Mouse (Mus musculus) spleen, adult 18-20 months (tissue): ENCODE measurements at regions not wholly inside any gene's neighbourhood (a gene's known extent, or its start where the extent isn't known, plus 50 kb on each side); places are given as distances from the start of the nearest gene placed in this dataset.

Experiments
- DNase-seq, 2 experiments: peaks; one replicate each; pipeline ENCODE4 v3.0.0; 2022; ENCODE audit warnings: mixed read lengths in 2 of 2

DNA sequence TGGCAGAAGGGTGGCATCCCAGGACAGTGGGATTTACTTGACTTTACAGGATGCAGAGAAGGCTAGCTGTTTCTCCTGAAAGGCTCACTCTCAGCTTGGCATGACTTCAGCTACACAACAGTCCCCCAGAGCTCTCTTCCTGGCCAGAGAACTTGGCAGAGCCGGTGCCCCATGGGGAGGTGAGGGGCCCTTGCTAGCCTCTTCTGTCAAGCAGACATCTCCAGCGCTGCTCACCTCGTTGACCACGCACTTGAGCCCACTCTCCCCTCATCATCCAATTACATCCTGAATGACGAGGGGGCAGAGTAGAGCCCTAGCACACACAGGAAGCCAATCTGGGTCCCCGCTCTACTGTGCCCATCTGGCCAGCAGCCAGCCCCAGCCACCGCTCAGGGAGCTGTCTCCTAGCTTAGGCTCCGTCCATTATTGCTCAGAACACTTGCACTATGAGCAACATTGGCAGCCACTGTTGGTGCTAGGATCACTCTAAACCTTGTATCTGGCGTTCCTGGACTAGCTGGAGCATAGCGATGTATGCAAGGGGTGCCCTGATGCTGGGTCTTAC lies 201.7 kb upstream of the A230072I06Rik start:
- DNase-seq, result no peak

DNA sequence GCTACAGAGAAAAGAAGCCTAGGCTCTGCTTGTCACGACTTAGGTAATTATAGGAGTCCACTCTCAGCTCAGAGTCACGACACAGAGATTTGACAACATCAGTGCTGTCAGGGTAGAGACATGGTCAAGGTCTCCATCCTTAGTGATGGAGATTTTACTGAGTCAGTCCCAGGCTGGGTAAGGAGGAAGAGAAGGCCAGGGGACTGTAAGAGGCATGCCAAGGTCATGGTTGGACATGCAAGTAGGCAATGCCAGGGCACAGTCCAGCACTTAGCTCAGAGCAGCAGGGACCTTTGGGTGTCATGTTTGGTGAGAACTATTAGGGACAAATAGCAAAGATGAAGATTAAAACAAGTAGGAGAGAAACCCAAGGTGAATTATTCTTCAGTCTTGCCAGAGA lies 200.7 kb upstream of the A230072I06Rik start:
- no peak for DNase-seq

DNA sequence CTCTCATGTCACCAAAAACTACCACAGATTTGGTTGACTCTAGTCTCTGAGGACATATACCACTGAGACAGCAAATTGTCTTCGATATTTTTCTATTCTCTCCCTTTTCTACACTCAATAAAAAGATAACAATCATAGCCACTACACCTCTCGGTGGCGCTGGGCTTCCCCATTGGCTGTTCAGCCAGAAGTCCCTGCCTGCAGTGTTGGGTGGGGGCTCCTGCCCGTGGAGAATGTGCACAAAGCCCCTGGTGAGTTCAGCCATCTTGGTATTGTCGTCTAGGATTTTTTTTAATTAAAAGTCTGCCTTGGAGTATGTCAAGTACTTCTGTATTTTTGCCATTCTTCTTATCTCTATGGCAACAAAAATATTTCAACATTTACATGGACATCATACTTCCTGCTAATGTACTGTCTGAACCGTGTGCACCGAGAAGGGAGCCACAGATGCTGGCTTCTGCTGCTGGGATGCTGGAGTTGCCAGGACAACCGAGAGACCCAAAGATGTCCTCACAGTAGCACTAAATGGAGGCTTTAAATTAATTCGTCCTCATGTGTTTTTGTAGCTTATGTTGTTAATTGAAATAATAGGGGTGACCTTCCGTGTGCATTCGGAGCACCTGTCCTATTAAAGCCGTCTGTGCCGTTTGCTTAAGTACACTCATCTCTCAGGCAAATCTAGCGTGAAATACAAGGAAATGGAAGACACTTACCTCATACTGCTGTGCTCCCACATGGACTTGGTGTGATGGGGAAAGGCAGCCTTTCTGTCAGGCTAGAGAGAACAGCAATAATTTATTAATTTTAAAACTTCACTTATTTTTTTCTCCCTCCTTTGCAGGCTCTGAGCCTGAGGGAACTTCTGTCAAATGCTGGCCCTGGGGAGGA lies 199.7 kb upstream of the A230072I06Rik start:
- no peak for DNase-seq

DNA sequence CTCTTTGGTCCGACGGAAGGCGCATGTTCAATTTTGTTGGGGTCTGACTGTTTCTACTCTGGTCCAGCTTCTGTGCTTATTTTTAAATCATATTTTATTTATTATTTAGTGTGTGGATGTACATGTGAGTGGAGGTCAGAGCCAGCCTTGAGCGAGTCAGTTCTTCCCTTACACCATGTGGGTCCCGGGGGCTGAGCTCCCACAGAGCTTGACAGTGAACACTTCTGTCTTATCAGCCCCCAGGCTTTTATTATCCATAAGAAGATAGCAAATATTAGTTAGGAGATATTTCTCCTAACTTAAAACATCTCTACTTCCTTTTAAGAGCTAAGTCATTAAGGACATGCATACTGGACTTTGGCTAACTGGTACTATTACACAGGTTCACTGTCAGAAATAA lies 197.1 kb upstream of the A230072I06Rik start:
- no peak for DNase-seq

DNA sequence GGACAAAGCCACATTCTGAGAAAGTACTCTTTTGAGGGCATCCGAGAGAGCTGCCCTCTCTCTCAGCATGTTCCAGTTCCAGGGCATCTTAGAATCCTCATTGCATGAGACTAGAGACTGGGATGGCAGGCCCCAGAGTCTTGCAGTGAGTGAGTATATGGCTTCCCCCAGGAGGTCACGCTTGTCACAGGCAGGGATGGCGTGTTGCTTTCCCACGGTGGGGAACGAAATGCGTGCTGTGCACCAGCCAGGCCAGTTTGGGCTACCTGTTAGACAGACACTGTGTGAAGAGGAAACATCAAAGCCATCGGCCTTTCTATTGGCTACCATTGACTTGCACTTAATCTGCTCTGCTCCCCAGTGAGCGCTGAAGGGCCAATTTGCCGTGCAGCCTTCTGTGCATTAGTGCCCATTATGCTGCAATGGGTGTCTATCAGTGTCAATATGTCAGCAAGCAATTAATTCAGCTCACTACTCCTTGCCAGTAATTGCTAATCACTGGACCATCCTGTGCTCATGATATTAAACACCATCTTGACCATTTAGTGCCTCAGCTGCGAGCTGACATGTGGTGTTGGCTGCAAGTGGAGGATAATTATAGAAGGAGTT lies 191.3 kb upstream of the A230072I06Rik start:
- no peak for DNase-seq

DNA sequence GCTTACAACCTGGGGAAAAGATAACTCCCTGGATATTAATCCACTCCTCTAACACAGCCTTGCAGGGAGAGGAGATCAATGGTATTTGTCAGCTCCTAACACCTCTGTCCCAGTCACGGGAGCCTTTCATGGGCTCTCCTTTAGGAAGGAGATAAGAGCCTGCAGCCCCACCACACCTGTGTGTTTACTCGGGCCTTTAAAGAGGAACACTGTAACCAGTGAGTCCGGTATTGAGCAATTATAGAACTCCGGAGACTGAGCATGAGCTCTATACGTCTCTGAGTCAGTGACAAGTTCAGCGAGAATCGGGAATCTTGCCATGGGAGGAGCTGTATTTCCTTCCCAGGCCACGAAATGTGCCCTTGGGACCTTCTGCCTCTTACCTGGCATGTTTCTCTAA lies 178.5 kb upstream of the A230072I06Rik start:
- DNase-seq, result no peak

DNA sequence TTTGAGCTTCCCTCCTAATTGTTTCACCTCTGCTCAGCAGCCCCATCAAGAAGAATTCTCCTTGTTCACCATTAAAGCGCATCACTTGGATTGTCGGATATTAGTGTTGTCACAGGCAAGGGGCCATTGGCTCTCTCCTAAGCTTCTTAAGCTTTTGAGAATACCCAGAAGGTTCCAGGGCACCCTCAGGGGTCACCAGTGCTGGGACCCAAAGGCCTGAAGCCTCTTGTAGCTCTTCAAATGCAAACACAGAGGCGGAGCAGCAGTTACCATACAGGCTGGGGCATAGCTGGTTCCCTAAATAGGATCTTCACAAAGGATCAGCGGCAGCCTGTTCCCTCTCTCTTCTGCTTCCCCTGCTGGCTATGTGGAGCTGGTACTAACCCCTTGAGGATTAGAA lies 175.3 kb upstream of the A230072I06Rik start:
- DNase-seq, result no peak

DNA sequence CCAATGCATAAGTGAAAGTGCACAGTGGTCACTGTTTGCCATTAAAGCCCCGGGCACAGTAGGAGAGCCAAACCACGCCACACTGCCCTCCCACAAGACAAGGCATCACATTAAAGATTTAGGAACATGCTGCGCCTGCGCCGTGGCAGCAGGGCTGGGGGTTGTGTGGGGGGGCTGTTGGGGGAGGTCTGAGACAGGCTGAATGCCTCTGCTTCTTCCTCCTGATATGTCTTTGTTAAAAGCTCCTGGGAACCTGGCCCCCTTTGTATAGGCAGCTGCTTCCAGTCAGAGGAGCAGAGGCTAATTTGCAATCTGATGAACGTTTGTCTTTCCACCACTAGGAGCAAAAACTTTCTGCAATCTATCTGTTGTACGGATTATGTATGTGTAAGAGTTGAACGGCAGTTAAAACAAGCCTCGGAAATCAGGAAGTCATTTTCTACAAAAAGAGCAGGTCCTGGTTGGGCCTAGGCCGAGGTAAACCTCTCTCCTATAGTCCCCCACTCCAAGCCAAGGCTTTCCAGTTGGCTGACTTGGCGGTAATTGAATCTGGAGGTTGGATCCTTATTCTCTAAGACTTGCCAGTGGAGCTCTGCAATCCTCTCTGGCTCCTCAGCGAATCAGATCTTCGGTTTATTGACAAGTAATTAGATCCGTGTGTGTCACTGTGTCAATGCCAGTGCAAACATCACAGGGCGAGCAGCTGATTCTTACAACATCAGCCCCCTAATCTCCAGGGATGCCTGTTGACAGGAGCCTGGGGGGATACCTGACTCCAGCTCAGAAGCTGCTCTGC lies 173.3 kb upstream of the A230072I06Rik start:
- no peak for DNase-seq

DNA sequence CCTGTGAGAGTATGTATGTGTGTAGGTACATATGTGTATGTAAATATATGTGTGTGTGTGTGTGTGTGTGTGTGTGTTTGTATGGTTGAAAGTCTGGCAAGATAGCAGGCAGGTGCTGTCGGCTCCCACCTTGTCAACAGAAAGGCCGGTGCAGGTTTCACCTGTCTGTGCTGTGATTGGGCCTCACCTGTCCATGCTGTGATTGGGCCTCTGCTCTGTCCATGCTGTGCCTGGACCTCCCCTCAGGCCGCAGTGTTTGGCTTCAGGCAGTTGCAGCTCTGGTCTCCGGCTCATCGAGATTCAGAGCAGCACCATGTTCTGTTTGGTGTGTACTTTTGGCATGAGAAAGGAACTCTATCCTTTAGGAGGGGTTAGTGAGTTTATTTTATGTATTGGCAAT lies 170.0 kb upstream of the A230072I06Rik start:
- no peak for DNase-seq

DNA sequence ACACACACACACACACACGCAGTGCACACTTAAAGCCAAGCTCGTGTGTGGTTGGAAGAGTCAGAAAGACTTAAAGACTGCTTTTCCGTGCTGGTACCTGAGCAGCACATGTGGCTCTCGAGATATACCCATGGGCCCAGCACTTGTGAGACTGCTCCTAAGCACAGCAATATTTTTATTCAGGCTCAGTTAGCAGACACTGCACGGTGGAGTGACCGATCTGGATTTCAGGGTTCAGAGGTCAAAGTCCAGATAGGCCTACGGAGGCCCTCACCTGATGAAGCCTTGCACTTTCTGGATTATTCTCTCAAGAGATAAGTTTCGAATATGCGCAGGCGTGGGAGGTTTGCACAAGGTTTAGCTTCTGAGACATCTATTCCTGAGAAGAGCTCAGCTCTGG lies 167.0 kb upstream of the A230072I06Rik start:
- DNase-seq, result no peak

DNA sequence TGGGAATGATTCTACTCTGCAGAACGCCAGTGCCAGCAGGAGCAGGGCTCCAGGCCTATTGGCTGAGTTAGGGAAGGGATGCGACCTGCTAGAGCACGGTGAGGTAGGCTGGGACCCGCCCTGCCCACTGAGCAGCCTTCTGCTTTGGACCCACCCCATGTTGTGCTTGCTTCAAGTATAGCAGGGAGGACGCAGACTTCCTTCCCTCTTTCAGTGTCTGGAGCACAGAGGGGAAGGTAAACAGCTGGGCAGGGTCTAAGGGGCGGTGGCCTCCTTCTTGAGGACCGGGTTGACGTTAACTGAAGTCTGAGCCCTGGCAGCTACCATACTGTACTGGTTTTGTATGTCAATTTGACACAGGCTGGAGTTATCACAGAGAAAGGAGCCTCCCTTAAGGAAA lies 165.6 kb upstream of the A230072I06Rik start:
- DNase-seq, result no peak

DNA sequence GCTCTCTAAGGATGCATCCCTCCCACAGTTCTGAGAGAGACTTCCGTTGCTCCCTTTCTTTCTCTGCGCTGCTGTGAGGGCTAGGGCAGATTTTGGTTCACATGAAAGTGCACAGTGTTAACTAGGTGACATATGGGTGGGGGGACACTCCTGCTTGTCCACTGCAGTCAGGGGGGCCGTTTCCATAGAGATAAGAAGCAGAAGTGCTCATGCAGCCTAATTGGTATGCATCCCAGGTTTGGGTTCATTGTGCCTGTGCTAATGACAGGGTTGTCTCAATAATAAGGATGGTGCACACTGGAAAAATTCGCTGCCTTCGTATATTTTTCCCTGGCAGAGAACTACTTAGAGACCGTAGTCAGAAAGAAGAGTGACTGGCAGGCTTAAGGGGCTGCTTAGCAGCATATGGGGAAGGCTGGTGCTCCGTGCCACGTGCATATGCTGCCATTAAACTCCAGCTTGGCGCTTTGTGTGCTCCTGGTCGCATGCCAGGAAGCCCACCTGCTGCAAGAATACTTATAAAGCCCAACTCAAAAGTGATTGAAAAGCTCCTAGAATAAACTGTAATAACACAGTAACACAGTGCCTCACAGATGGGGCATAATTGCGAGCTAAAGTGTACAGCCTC lies 152.1 kb upstream of the A230072I06Rik start:
- DNase-seq, result no peak

DNA sequence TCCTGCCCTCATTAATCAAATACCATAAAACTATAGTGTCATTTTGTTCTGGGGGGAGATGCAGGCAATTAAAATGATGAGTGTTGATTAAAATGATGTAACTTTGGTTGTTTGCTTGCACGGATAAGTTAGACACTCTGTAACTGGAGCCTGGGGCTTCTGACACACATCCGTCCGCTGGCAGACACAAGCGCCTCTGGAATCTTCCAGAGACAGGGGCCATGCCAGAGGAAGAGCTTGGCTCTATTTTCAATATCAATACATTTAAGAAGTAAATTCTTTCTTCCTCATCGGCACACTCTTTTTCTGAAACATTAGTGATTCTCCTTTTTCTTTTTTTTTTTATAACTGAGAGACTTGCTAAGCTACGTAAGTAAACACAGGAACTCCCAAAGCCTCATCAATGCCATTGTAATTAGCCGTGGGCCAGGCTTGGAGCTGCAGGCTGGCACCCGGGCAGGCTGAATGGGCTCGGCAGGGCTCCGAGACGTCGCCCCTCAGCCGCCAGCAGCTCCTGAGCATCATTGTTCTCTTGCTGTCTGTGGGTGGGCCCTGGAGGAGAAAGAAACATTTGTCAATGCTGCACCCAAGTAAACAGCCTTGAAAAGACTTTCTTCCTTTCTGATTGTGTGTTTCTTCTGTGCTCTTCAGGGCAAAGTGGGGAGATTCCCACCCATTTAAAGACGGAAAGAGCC lies 151.4 kb upstream of the A230072I06Rik start:
- no peak for DNase-seq

DNA sequence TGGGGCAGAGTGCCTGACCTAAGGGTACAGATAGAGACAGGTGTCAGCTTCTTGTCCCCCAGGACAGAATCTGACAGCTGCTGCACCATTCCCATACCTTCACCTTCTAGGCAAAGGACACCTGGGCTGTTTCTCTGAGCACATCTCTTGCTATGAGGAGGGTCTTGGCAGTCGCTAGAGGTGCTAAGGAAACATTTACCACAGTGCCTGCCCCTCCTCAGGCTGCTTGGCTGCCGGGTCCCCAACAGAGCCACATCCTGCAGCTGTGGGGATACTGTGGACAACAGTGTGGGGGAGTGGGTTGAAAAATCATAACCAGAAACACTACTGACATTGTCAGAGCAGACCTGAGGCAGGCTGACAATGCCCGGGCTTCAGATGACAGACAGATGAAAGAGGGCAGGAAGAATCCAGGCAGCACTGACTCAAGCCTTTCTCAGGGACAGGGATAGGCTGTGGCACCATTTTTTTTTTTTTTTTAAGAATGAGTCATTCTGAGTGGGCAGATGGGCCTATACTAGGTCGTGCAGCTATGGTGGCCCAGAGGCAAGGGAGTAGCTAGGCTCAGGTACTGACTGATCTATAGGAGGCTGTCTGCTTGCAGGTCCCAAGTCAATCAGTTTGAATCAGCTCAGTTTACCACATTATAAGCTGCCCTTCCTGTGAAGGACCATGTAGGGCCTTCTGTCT lies 150.7 kb upstream of the A230072I06Rik start:
- DNase-seq, result no peak

DNA sequence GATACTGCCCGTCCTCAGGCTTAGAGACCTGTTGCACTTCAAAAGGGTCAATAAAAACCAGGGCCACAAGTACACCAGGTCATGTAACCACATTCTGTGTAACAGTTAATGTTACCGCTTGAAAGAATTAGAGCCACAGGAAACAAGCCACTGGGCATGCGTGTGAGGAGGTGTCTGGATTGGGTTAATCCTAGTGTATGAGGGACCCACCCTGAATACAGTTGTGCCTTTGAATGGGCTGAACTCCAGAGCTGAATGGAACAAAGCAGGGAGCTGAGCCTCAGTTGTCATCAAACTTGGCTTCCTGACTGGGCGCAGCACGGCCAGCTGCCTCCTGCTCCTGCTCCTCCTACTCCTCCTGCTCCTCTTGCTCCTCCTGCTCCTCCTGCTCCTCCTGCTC lies 148.0 kb upstream of the A230072I06Rik start:
- no peak for DNase-seq

DNA sequence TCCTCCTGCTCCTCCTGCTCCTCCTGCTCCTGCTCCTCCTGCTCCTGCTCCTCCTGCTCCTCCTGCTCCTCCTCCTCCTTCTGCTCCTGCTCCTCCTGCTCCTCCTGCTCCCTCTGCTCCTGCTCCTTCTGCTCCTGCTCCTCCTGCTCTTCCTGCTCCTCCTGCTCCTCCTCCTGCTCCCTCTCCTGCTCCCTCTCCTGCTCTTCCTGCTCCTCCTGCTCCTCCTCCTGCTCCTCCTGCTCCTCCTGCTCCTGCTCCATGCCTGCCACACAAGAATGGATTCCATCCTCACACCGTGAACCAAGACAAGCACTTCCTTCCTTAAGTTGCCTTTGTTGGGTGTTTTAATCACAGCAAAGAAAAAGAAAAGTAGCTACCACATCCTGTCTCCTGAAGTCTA lies 144.4 kb upstream of the A230072I06Rik start:
- DNase-seq, result no peak

DNA sequence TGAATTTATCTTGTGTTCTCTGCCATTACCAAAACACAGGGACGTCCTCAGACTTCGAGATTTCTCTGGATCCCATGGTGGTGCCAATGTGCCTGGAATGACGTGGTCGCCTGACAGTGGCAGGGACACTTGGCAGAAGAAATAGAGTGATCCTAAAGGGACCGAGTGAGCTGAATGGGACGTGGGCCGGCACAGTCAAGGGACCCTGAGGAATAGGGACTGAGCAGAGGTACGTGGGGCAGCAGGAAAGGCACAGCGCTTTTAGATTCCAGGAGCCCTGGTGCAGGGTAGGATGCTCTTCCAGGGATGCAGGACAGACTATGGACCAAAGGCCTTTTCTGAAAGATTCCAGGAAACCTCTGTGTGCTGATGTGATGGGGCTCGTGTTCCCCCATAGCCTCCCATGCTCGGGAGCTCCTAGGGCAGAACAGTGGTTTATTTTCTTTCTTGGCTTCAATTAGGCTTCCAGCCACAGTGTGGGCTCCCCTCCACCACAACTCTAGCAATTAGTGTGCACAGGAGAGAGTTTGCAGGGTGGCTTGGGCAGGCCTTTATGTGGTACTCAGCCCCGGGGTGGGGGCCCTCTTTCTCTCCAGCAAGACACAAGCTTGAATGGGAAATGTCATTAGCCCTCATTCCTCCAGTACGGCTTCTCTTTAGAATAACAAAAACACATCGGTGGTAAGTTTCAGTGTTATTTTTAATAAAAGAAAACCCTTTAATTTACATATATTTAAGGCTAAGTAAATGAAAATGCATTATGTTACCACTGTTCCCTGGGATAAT lies 143.0 kb upstream of the A230072I06Rik start:
- no peak for DNase-seq

DNA sequence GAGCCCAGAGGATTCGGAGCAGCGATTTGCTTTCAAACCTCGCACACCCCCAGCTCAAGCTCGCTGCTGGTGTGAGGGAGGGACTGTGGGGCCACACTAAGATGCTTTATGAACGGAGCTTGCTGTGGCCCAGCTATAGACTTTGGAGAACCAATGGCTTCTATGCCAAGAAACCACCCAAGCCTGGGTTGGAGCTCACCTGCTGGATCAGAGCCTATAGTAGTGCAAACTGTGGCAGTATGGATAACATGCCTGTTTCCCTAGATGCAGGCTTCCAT lies 142.5 kb upstream of the A230072I06Rik start:
- no peak for DNase-seq

DNA sequence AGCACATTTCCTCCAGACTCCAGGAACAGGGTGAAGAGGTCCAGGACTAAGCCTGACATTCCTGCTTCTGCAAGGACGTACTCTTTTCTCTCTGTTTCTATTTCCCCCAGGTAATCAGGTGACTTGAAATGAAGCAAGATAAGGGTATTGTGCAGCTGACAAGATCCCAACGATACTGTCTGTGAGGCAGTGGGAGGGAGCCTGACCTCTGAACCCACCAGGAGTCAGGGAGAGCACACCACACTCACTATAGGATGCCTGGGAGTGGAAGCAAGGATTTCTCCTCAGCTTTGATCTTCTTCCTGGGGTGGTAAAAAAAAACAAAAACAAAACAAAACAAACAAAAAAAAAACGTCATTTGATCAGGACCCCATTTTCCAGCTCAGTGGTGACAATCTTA lies 141.1 kb upstream of the A230072I06Rik start:
- no peak for DNase-seq

DNA sequence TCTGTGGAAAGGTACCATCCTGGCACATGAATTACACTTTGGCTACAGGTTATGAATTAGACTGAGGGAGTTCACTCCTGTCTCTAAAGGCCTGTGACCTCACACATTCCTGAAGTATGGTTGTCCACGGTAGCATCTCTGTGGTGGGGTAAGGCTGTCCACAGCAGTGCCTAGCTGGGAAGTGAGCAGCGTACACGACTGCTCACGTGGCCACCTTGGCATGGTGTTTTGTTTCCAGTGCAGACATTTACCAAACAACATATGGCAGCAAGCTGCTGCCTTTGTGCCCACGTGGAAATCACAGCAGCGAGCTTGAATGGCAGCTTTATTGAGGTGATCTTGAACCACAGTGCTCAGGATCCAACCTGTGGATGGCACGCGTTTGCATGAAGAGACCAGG lies 140.7 kb upstream of the A230072I06Rik start:
- DNase-seq, result no peak

DNA sequence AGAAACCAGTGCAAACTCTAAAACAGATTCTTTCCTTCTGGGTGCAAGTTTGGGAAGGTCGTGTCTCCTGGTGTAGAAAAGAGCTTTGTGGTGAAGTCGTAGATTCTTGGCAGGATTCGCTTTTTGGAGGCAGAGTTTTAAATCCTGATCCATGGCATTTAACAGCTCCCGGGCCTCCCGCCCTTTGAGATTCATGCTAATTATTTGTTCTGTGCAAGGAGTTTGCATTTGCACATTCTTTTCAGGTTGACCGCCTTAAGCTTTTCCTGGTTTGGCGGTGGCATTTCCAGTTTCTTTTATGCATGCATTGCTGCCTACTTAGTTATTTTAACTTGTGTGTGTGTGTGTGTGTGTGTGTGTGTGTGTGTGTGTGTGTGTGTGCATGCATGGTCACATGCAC lies 126.9 kb upstream of the A230072I06Rik start:
- no peak for DNase-seq
